Mouse (Mus musculus): ENCODE measurements around the gene Zfp281. TPM values are rescaled to one million over a fixed set of nuclear protein-coding genes. Genes with fewer than 3 reads are reported as not detected.
A peak's percentile ranks its signal among the peaks of the same experiment; 100 is the strongest.

Gene Zfp281
- total RNA-seq, 1 experiment from 2014 or later, result 37.1 TPM

GRCm38 (mm10) chr1:136606278-136606677, 18.4 kb upstream of the Zfp281 start:
- no peak for ATAC-seq (replicated peaks in 1 of 2; ENCODE audit: insufficient read depth in 1 of 2, low FRiP score in 2 of 2, low TSS enrichment in 1 of 2, low read depth in 1 of 2, poor library complexity in 2 of 2, severe bottlenecking in 2 of 2)

- ATAC-seq (replicated peaks in 1 of 2; ENCODE audit: insufficient read depth in 1 of 2, low FRiP score in 2 of 2, low TSS enrichment in 1 of 2, low read depth in 1 of 2, poor library complexity in 2 of 2, severe bottlenecking in 2 of 2), result no peak
Measured at GRCm38 (mm10) chr1:136608339-136609261, 16.1 kb upstream of the Zfp281 start.

DNA sequence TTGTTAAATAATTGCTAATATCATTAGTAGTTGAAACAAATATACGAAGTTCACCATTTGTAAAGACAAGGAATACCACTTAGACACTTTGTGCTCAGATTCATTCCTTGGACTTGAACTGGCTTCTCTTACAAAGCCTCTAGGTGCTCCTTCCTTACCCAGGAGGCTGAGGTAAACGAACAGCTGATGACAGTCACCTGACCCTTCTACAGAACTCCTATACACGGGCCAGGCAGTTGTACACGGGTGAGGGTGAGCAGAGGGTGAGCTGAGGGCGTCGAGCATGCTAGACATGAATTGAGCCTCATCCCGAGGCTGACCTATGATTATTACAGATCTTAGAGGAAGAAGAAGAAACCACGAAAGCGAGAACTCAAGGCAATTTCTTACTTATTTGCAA, 12.9 kb upstream of the Zfp281 start:
- no peak for ATAC-seq (replicated peaks in 1 of 2; ENCODE audit: insufficient read depth in 1 of 2, low FRiP score in 2 of 2, low TSS enrichment in 1 of 2, low read depth in 1 of 2, poor library complexity in 2 of 2, severe bottlenecking in 2 of 2)

DNA sequence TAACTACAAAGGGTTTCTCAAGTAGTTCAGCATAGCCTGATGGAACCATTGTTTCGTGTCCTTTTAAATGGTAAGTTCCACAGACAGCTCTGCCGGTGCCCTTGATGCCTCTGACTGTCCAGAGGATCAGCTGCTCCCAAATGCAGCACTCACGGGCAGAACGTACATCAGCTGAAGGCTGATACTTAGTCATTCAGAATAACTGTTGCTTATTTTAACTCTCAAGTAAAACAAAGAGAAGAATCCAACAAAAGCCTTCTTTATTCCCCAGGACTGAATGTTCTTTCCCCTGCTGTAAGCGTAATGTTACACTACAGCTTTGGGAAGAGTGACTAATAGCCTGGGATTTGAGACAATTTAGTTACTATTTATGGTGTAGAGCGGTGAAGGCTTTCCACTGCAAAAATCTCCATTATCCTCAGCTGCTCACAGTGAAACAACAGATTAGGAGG, 11.4 kb upstream of the Zfp281 start:
- ATAC-seq (replicated peaks in 1 of 2; ENCODE audit: insufficient read depth in 1 of 2, low FRiP score in 2 of 2, low TSS enrichment in 1 of 2, low read depth in 1 of 2, poor library complexity in 2 of 2, severe bottlenecking in 2 of 2), result no peak

DNA sequence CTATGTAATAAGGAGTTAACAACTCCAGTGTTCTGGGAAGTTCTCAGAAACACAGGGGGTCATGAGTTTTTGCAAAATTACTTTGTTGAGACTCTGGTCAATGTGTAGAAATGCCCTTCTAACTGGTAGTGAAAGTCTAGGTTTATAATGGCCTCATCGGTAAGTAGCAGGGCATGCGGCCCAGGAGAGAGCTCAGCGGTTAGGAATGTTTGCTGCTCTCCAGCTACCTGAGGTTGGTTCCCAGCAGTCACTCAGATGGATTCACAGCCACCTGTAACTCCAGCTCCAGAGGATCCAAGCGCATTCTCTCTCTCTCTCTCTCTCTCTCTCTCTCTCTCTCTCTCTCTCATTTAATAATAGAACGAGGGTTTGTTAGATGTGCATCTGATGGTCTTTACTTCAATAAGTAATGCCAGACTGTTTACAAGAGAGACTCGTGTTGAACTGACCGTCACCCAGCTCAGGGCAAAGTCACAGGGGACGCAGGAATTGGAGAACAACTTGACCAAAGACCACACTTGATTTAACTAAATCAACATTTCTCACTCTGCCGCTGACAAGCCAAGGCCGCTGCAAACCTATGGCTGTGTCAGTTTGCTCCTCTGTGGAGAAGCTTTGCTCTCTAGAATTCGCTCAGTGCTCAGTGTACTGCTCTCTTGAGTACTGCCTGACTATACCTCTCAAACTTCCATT, 9.8 kb upstream of the Zfp281 start:
- no peak for ATAC-seq (replicated peaks in 1 of 2; ENCODE audit: insufficient read depth in 1 of 2, low FRiP score in 2 of 2, low TSS enrichment in 1 of 2, low read depth in 1 of 2, poor library complexity in 2 of 2, severe bottlenecking in 2 of 2)

DNA sequence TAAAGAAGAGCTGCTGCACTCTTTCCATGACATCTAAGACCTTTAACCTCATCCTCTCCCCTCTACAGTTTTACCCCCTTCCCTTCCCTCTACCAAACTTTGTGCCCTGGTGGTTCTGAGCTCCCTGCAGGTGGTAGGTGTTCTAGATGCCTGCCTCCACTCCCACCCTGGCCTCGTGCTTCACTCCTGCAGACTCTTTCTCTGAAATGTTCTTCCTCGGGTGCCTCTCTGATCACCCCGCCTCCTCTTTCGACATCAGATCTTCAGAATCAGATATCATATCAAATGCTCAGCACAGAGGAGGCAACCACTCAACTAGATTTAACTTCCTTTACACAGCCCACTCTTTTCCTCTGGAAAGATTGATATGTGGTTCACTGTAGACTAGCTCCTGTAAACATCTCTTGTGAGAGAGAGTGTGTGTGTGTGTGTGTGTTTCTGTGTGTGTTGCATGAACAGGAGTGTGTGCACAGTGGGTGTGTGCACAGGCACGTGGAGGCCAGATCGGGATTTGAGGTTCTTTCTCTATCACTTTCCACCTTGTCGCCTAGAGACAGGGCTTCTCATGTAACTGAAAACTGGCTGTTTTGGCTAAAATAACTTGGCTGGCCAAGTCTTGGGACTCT, 7.4 kb upstream of the Zfp281 start:
- peak in 1 of 2 experiments; percentile 5; a peak in 1 of 4 replicates for ATAC-seq (replicated peaks in 1 of 2; ENCODE audit: insufficient read depth in 1 of 2, low FRiP score in 2 of 2, low TSS enrichment in 1 of 2, low read depth in 1 of 2, poor library complexity in 2 of 2, severe bottlenecking in 2 of 2)

DNA sequence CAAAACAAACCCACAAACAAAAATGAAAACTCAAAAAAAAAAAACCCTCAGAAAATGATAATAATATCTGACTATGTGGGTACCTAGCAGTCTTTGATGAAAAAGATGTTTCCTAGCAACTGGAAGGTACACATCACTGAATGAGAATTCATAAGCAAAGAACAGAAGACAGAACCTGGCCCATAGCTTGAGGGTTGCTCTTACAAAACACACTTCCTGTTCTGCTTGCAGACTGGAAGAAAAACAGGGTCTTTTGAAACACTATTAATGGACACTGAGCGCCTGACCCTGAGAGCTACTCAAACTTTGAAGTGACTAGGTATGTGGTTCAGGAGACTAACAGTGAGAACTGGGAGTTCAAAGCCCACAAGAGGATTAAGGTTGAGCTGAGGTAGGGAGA, 6.1 kb upstream of the Zfp281 start:
- ATAC-seq (replicated peaks in 1 of 2; ENCODE audit: insufficient read depth in 1 of 2, low FRiP score in 2 of 2, low TSS enrichment in 1 of 2, low read depth in 1 of 2, poor library complexity in 2 of 2, severe bottlenecking in 2 of 2), result peak in 1 of 2 experiments; percentile 55; a peak in 1 of 4 replicates

GRCm38 (mm10) chr1:136625019-136625895, 556 bp downstream of the Zfp281 start:
- peak in 1 of 2 experiments; percentile 4; a peak in 1 of 4 replicates for ATAC-seq (replicated peaks in 1 of 2; ENCODE audit: insufficient read depth in 1 of 2, low FRiP score in 2 of 2, low TSS enrichment in 1 of 2, low read depth in 1 of 2, poor library complexity in 2 of 2, severe bottlenecking in 2 of 2)

DNA sequence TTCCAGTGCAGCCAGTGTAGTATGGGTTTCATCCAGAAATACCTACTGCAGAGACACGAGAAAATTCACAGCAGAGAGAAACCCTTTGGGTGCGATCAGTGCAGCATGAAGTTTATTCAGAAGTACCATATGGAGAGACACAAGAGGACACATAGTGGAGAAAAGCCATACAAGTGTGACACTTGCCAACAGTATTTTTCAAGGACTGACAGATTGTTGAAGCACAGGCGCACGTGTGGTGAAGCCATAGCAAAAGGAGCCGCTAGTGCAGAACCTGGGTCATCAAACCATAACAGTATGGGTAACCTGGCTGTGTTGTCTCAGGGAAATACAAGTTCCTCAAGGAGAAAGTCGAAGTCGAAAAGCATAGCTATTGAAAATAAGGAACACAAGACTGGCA, 1.4 kb downstream of the Zfp281 start:
- no peak for ATAC-seq (replicated peaks in 1 of 2; ENCODE audit: insufficient read depth in 1 of 2, low FRiP score in 2 of 2, low TSS enrichment in 1 of 2, low read depth in 1 of 2, poor library complexity in 2 of 2, severe bottlenecking in 2 of 2)

DNA sequence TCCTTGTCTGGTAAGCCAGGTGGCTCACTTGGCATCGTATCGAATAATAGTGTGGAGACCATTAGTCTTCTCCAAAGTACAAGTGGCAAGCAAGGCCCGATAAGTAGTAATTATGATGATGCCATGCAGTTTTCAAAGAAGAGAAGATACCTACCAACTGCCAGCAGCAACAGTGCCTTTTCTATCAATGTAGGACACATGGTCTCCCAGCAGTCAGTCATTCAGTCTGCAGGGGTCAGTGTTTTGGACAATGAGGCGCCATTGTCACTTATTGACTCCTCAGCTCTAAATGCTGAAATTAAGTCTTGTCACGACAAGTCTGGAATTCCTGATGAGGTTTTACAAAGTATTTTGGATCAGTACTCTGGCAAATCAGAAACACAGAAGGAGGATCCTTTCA, 2.1 kb downstream of the Zfp281 start:
- ATAC-seq (replicated peaks in 1 of 2; ENCODE audit: insufficient read depth in 1 of 2, low FRiP score in 2 of 2, low TSS enrichment in 1 of 2, low read depth in 1 of 2, poor library complexity in 2 of 2, severe bottlenecking in 2 of 2), result no peak

- no peak for ATAC-seq (replicated peaks in 1 of 2; ENCODE audit: insufficient read depth in 1 of 2, low FRiP score in 2 of 2, low TSS enrichment in 1 of 2, low read depth in 1 of 2, poor library complexity in 2 of 2, severe bottlenecking in 2 of 2)
Measured at GRCm38 (mm10) chr1:136627591-136627990, 2.9 kb downstream of the Zfp281 start.

DNA sequence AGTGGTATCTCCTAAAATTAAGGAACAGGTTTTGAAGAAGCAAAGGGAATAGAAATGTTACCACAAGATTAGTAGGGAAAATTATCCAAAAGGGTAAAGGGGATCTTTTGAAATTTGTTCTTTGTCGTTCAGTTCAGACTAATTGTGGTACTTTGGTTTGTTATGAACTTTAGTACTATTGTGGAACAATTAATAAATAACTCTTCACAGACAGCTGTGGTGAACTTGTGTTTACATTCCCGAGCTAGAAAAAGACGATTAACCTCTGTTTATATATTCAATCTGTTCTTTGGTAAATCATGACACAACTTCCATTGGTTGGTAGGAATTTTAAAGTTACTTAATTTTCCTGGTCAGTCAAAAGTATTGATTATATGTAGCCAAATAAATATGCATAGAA, 8.2 kb downstream of the Zfp281 start:
- no peak for ATAC-seq (replicated peaks in 1 of 2; ENCODE audit: insufficient read depth in 1 of 2, low FRiP score in 2 of 2, low TSS enrichment in 1 of 2, low read depth in 1 of 2, poor library complexity in 2 of 2, severe bottlenecking in 2 of 2)

- peak; percentile 29 to 59; a peak in 1 of 4 replicates for ATAC-seq (replicated peaks in 1 of 2; ENCODE audit: insufficient read depth in 1 of 2, low FRiP score in 2 of 2, low TSS enrichment in 1 of 2, low read depth in 1 of 2, poor library complexity in 2 of 2, severe bottlenecking in 2 of 2)
Measured at GRCm38 (mm10) chr1:136635644-136636043, 10.9 kb downstream of the Zfp281 start.

DNA sequence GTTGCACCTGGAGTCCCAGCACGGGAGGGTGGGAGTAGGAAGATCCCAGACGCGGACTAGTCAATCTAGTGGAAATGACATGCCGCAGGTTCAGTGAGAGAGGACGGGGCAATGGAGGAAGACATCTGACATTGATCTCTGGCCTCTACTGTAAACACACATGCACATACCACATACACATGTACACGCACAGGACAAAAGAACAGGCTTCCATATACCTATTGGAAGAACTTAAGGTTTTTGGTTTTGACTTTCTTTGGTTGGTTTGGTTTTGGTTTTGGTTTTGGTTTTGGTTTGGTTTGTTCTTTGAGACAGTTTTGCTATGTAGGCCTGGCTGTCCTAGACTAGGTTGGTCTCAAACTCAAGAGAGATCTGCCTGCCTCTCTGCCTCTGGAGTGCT, 12.2 kb downstream of the Zfp281 start:
- ATAC-seq (replicated peaks in 1 of 2; ENCODE audit: insufficient read depth in 1 of 2, low FRiP score in 2 of 2, low TSS enrichment in 1 of 2, low read depth in 1 of 2, poor library complexity in 2 of 2, severe bottlenecking in 2 of 2), result no peak

- ATAC-seq (replicated peaks in 1 of 2; ENCODE audit: insufficient read depth in 1 of 2, low FRiP score in 2 of 2, low TSS enrichment in 1 of 2, low read depth in 1 of 2, poor library complexity in 2 of 2, severe bottlenecking in 2 of 2), result no peak
Measured at GRCm38 (mm10) chr1:136637696-136638095, 13.0 kb downstream of the Zfp281 start.

DNA sequence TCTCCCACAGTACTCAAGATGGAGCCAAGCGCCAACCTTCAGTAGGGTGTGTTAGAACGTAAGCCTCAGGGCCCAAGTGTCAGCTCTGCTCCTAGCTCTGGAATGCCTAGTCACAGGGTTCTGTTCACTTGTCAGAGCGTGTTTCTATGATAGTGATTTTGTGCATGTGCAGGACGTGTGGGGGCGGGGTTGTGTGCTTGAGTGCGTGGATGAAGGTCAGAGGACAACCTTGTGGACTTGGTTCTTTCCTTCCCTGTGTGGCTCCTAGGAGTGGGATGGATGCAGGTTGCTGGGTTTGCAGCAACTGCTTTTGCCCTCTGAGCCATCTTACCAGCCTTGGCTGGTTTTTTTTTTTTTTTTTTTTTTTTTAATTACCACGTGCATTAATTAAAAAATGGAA, 13.5 kb downstream of the Zfp281 start:
- no peak for ATAC-seq (replicated peaks in 1 of 2; ENCODE audit: insufficient read depth in 1 of 2, low FRiP score in 2 of 2, low TSS enrichment in 1 of 2, low read depth in 1 of 2, poor library complexity in 2 of 2, severe bottlenecking in 2 of 2)

DNA sequence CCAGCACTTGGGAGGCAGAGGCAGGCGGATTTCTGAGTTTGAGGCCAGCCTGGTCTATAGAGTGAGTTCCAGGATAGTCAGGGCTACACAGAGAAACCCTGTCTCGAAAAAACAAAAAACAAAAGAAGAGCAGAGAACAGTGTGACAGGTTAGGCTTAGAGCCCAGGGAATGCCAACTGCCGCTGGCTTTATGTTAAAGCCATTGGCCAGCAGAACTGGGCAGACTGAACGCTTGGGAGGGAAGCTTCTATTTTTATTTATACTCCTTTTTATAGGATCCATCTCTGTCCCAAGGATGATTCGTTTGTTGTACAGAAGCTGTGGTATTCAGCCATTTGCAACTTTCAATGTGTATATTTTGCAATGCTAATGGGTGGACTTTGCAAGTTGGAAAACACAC, 14.0 kb downstream of the Zfp281 start:
- ATAC-seq (replicated peaks in 1 of 2; ENCODE audit: insufficient read depth in 1 of 2, low FRiP score in 2 of 2, low TSS enrichment in 1 of 2, low read depth in 1 of 2, poor library complexity in 2 of 2, severe bottlenecking in 2 of 2), result no peak
